Mouse (Mus musculus): ENCODE data around the gene Gm20683. TPM values are rescaled to one million over a fixed set of nuclear protein-coding genes. Genes with fewer than 3 reads are reported as not detected.

The Gm20683 gene
- total RNA-seq, 4 experiments from 2014 or later, result 19.4 to 25.5 (median 21.2) TPM

DNA sequence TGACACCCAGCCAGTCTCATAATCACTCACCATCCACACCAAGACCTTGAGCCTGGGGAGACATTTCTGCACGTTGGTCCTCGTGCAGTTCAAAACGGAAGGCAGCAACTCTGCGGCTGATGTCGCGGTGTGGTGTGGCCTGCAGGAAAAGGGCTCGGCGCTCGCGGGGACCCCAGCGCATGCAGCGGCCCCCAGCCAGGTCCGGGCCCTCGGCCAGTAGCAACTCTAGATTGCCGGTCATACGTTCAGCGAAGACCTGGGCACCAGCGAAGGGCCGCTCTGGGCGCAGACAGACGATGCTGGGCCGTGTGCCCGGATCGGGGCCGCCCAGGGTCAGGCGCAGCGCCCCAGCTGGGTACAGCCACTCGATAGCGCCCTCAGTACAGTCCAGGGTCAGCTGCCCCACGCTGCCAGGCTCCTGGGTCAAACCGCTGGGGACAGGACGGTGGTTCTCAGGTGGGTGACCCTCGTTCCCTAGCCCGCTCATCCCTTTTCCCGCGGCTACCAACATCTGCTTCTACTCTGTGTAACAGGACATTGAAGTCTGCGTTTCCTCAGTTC is 45.3 kb downstream of the Gm20683 start:
- no peak for DNase-seq (ENCODE audit: low spot score in 2 of 2)

DNA sequence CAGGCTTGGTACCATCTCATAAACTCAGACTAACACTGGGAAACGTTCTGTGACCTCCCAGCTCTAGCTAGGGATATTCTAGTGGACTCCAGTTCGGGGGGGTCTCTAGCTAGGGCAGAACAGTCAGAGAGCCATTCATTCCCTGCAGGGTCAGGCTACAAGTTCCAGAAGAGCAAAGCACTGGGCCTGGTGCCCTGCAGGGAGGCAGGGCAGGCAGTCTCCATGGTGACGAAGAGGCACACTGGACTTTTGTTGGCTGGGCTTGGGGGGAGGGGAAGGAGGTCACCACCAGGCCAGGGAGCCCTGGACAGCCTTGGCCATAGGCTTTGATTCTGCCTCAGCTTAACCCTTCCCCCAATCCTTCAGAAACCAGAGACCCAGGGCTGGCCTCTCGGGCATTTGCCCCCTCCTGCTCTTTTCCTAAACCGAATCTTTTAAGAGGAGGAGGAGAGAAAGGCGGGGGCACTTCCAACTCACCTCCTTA is 45.9 kb downstream of the Gm20683 start, which contains the start of gene AC134908.4:
Gene AC134908.4, minus strand, starts transcription at position 51 of the 484 bp plus-strand sequence.
- DNase-seq (ENCODE audit: low spot score in 2 of 2), result peak in 1 of 2 experiments; percentile 87

DNA sequence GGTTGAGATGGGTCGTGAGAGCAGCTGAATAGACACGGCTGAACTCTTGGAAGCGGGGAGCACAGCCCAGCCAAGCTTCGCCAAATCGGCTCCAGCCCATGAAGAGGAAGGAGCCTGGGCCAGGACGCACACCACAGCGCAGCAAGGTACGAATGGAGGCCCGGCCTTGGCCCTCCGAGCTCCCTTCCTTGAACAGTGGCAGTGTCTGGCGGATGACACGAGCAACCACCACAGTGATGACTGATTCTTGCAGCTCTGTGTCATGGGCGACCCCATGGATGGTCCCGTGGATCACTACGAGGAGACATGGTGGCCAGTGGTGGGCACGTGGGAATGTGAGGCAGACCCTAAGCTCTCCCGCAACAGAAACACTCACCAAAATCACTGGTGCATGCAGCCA is 46.6 kb downstream of the Gm20683 start:
- no peak for DNase-seq (ENCODE audit: low spot score in 2 of 2)

- DNase-seq (ENCODE audit: low spot score in 2 of 2), result no peak
Measured at GRCm38 (mm10) chr17:25794197-25794596, 47.4 kb downstream of the Gm20683 start.

- DNase-seq (ENCODE audit: low spot score in 2 of 2), result peak in 1 of 2 experiments; percentile 68
Measured at GRCm38 (mm10) chr17:25792615-25793014, 48.9 kb downstream of the Gm20683 start, which contains the start of gene Fam173a. Fam173a (minus strand) TSS chr17:25792901.

GRCm38 (mm10) chr17:25791843-25792527 is 49.6 kb downstream of the Gm20683 start:
- peak; percentile 70 to 85 for DNase-seq (ENCODE audit: low spot score in 2 of 2)

- no peak for DNase-seq (ENCODE audit: low spot score in 2 of 2)
Measured at GRCm38 (mm10) chr17:25791320-25791842, 50.2 kb downstream of the Gm20683 start.

- no peak for DNase-seq (ENCODE audit: low spot score in 2 of 2)
Measured at GRCm38 (mm10) chr17:25786781-25787504, 54.6 kb downstream of the Gm20683 start.

- no peak for DNase-seq (ENCODE audit: low spot score in 2 of 2)
Measured at GRCm38 (mm10) chr17:25786280-25786679, 55.3 kb downstream of the Gm20683 start, which contains the start of gene Ccdc78. Ccdc78 (plus strand) TSS chr17:25786580.

- DNase-seq (ENCODE audit: low spot score in 2 of 2), result peak; percentile 94 to 98
Measured at GRCm38 (mm10) chr17:25785281-25785745, 56.2 kb downstream of the Gm20683 start, which contains the start of gene Haghl. Haghl (minus strand) TSS chr17:25785673.

Small RNA genes lying within 50 kb of the gene (microRNA-seq; reads per million reads assigned to microRNA genes)
- gene Mir3082, result 2.2 to 5.0 reads per million in 2 experiments

Other genes with a start within 250 kb of the Gm20683 start
- 100 to 1,000 TPM; 125 to 148 (median 137) TPM for gene Gng13, start 124.6 kb downstream of the Gm20683 start, total RNA-seq (2022)
- 1 to 10 TPM; 1.8 to 3.1 (median 2.1) TPM for gene Chtf18, start 114.3 kb downstream of the Gm20683 start, total RNA-seq (2022)
- 10 to 100 TPM; 55.9 to 61.2 (median 58.2) TPM for gene Rpusd1, start 114.1 kb downstream of the Gm20683 start, total RNA-seq (2022)
- gene Mslnl, start 105.7 kb downstream of the Gm20683 start, total RNA-seq (2022), result 1 to 10 TPM in 1 of 4 experiments, under 1 TPM in 3; 0.30 to 1.1 (median 0.70) TPM
- gene Msln, start 87.4 kb downstream of the Gm20683 start, total RNA-seq (2022), result 1 to 10 TPM; 2.3 to 4.9 (median 2.6) TPM
- 10 to 100 TPM; 32.1 to 40.6 (median 37.2) TPM for gene Narfl, start 68.0 kb downstream of the Gm20683 start, total RNA-seq (2022)
- 100 to 1,000 TPM; 120 to 140 (median 140) TPM for gene Haghl, start 56.1 kb downstream of the Gm20683 start, total RNA-seq (2022)
- under 1 TPM in 3 of 4 experiments, not detected in 1; 0.37 to 0.84 (median 0.37) TPM for gene Ccdc78, start 55.2 kb downstream of the Gm20683 start, total RNA-seq (2022)
- gene Fam173a, start 48.9 kb downstream of the Gm20683 start, total RNA-seq (2022), result 10 to 100 TPM; 83.6 to 99.1 (median 88.6) TPM
- gene AC134908.4, start 46.1 kb downstream of the Gm20683 start, total RNA-seq (2022), result 1 to 10 TPM in 2 of 4 experiments, not detected in 2; 1.8 to 3.3 TPM
- gene Metrn, start 44.6 kb downstream of the Gm20683 start, total RNA-seq (2022), result 10 to 100 TPM; 83.0 to 89.4 (median 88.3) TPM
- gene Fbxl16, start 32.7 kb downstream of the Gm20683 start, total RNA-seq (2022), result 100 to 1,000 TPM; 603 to 725 (median 681) TPM
- 10 to 100 TPM; 22.1 to 28.5 (median 26.8) TPM for gene Wdr24, start 18.1 kb downstream of the Gm20683 start, total RNA-seq (2022)
- gene Jmjd8, start 12.9 kb downstream of the Gm20683 start, total RNA-seq (2022), result 10 to 100 TPM; 52.6 to 63.8 (median 56.4) TPM
- 100 to 1,000 TPM; 168 to 175 (median 172) TPM for gene Stub1, start 8.4 kb downstream of the Gm20683 start, total RNA-seq (2022)
- 10 to 100 TPM; 32.6 to 42.3 (median 37.5) TPM for gene Rhbdl1, start 4.5 kb downstream of the Gm20683 start, total RNA-seq (2022)
- 10 to 100 TPM; 59.9 to 86.5 (median 78.9) TPM for gene Rhot2, start 3.1 kb upstream of the Gm20683 start, total RNA-seq (2022)
- gene Wdr90, start 19.7 kb upstream of the Gm20683 start, total RNA-seq (2022), result 10 to 100 TPM; 23.4 to 29.1 (median 24.5) TPM
- gene Mcrip2, start 27.0 kb upstream of the Gm20683 start, total RNA-seq (2022), result 10 to 100 TPM; 16.8 to 25.2 (median 19.0) TPM
- 10 to 100 TPM; 31.4 to 37.3 (median 34.6) TPM for gene Mettl26, start 33.3 kb upstream of the Gm20683 start, total RNA-seq (2022)
- 1 to 10 TPM; 1.4 to 3.2 (median 1.5) TPM for gene Wfikkn1, start 39.1 kb upstream of the Gm20683 start, total RNA-seq (2022)
- 10 to 100 TPM; 39.7 to 46.1 (median 45.1) TPM for gene Rab40c, start 78.0 kb upstream of the Gm20683 start, total RNA-seq (2022)
- gene Pigq, start 103.2 kb upstream of the Gm20683 start, total RNA-seq (2022), result 100 to 1,000 TPM; 104 to 113 (median 104) TPM
- under 1 TPM; 0.41 to 0.74 (median 0.48) TPM for gene Nhlrc4, start 103.2 kb upstream of the Gm20683 start, total RNA-seq (2022)
- 1 to 10 TPM in 3 of 4 experiments, under 1 TPM in 1; 0.63 to 1.8 (median 1.4) TPM for gene A930017K11Rik, start 110.8 kb upstream of the Gm20683 start, total RNA-seq (2022)
- gene Capn15, start 144.0 kb upstream of the Gm20683 start, total RNA-seq (2022), result 10 to 100 TPM; 34.3 to 50.9 (median 46.4) TPM
- 10 to 100 TPM; 89.1 to 97.8 (median 95.8) TPM for gene Rab11fip3, start 227.8 kb upstream of the Gm20683 start, total RNA-seq (2022)
- gene Decr2, start 248.6 kb upstream of the Gm20683 start, total RNA-seq (2022), result 10 to 100 TPM; 29.1 to 35.8 (median 31.0) TPM